Mouse (Mus musculus): ENCODE data around the gene Olfr1018. TPM values are rescaled to one million over a fixed set of nuclear protein-coding genes. Genes with fewer than 3 reads are reported as not detected.

Gene Olfr1018
- not detected in 2 replicates for polyA plus RNA-seq (2012; rRNA removed; ENCODE audit: low replicate concordance)

DNA sequence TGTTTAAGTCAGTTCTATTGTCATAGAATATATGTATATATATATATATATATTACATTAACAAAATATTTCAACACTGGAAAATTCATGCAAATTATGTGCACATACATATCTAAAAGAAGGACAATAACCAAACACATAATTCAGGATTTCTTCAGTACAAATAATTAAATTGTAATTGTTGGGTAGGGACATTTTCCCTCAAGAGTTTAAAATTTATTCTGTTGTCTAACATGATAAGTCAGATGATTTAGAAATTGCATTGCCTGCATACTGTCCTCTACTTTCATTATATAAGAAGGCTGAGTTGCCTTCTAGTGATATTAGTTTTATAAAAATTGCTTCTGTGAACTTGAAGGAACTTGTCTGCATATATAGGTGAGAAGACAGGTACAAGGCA lies at the start of gene Olfr1018:
Gene Olfr1018, plus strand, starts transcription at position 301 of the 400 bp plus-strand sequence.

GRCm38 (mm10) chr2:85772413-85772812 lies 45.9 kb upstream of the Olfr1018 start, which contains the start of gene Olfr1014:
Gene Olfr1014 (plus strand): TSS chr2:85772713.

GRCm38 (mm10) chr2:85781717-85782116 lies 36.6 kb upstream of the Olfr1018 start, which contains the start of gene Olfr1015:
Gene Olfr1015 (plus strand): TSS chr2:85782017.

GRCm38 (mm10) chr2:85802444-85802843 lies 15.8 kb upstream of the Olfr1018 start, which contains the start of gene Olfr1016:
Gene Olfr1016 (minus strand): TSS chr2:85802544.

GRCm38 (mm10) chr2:85845383-85845782 lies 27.1 kb downstream of the Olfr1018 start, which contains the start of gene Olfr1019:
Gene Olfr1019 (minus strand): TSS chr2:85845483.

GRCm38 (mm10) chr2:85846730-85847129 lies 28.5 kb downstream of the Olfr1018 start, which contains the start of gene Olfr1020:
Gene Olfr1020 (plus strand): TSS chr2:85847030.

GRCm38 (mm10) chr2:85868294-85868693 lies 50.0 kb downstream of the Olfr1018 start, which contains the start of gene Olfr1022:
Gene Olfr1022 (plus strand): TSS chr2:85868594.

Other genes with a start within 250 kb of the Olfr1018 start
- gene Olfr996, start 239.3 kb upstream of the Olfr1018 start, polyA plus RNA-seq (2012; rRNA removed; ENCODE audit: low replicate concordance), result not detected in 2 replicates
- gene Olfr998, start 229.5 kb upstream of the Olfr1018 start, polyA plus RNA-seq (2012; rRNA removed; ENCODE audit: low replicate concordance), result not detected in 2 replicates
- not detected in 2 replicates for gene Olfr1000, start 206.6 kb upstream of the Olfr1018 start, polyA plus RNA-seq (2012; rRNA removed; ENCODE audit: low replicate concordance)
- not detected in 2 replicates for gene Olfr1002, start 167.8 kb upstream of the Olfr1018 start, polyA plus RNA-seq (2012; rRNA removed; ENCODE audit: low replicate concordance)
- gene Olfr154, start 154.0 kb upstream of the Olfr1018 start, polyA plus RNA-seq (2012; rRNA removed; ENCODE audit: low replicate concordance), result not detected in 2 replicates
- not detected in 2 replicates for gene Olfr1006, start 139.7 kb upstream of the Olfr1018 start, polyA plus RNA-seq (2012; rRNA removed; ENCODE audit: low replicate concordance)
- not detected in 2 replicates for gene Olfr1008, start 129.0 kb upstream of the Olfr1018 start, polyA plus RNA-seq (2012; rRNA removed; ENCODE audit: low replicate concordance)
- not detected in 2 replicates for gene Olfr1009, start 103.1 kb upstream of the Olfr1018 start, polyA plus RNA-seq (2012; rRNA removed; ENCODE audit: low replicate concordance)
- not detected in 2 replicates for gene Olfr1012, start 55.7 kb upstream of the Olfr1018 start, polyA plus RNA-seq (2012; rRNA removed; ENCODE audit: low replicate concordance)
- not detected in 2 replicates for gene Olfr1013, start 51.4 kb upstream of the Olfr1018 start, polyA plus RNA-seq (2012; rRNA removed; ENCODE audit: low replicate concordance)
- gene Olfr1014, start 45.8 kb upstream of the Olfr1018 start, polyA plus RNA-seq (2012; rRNA removed; ENCODE audit: low replicate concordance), result not detected in 2 replicates
- gene Olfr1015, start 36.5 kb upstream of the Olfr1018 start, polyA plus RNA-seq (2012; rRNA removed; ENCODE audit: low replicate concordance), result not detected in 2 replicates
- gene Olfr1016, start 15.9 kb upstream of the Olfr1018 start, polyA plus RNA-seq (2012; rRNA removed; ENCODE audit: low replicate concordance), result not detected in 2 replicates
- gene Olfr1019, start 27.0 kb downstream of the Olfr1018 start, polyA plus RNA-seq (2012; rRNA removed; ENCODE audit: low replicate concordance), result not detected in 2 replicates
- gene Olfr1020, start 28.6 kb downstream of the Olfr1018 start, polyA plus RNA-seq (2012; rRNA removed; ENCODE audit: low replicate concordance), result not detected in 2 replicates
- not detected in 2 replicates for gene Olfr1022, start 50.1 kb downstream of the Olfr1018 start, polyA plus RNA-seq (2012; rRNA removed; ENCODE audit: low replicate concordance)
- not detected in 2 replicates for gene Olfr1023, start 67.2 kb downstream of the Olfr1018 start, polyA plus RNA-seq (2012; rRNA removed; ENCODE audit: low replicate concordance)
- gene Olfr1024, start 86.6 kb downstream of the Olfr1018 start, polyA plus RNA-seq (2012; rRNA removed; ENCODE audit: low replicate concordance), result not detected in 2 replicates
- gene Olfr1025-ps1, start 96.7 kb downstream of the Olfr1018 start, polyA plus RNA-seq (2012; rRNA removed; ENCODE audit: low replicate concordance), result not detected in 2 replicates
- not detected in 2 replicates for gene Olfr1026, start 103.1 kb downstream of the Olfr1018 start, polyA plus RNA-seq (2012; rRNA removed; ENCODE audit: low replicate concordance)
- gene Olfr1028, start 132.0 kb downstream of the Olfr1018 start, polyA plus RNA-seq (2012; rRNA removed; ENCODE audit: low replicate concordance), result not detected in 2 replicates
- not detected in 2 replicates for gene Olfr1029, start 155.4 kb downstream of the Olfr1018 start, polyA plus RNA-seq (2012; rRNA removed; ENCODE audit: low replicate concordance)
- gene Olfr1030, start 160.8 kb downstream of the Olfr1018 start, polyA plus RNA-seq (2012; rRNA removed; ENCODE audit: low replicate concordance), result not detected in 2 replicates
- not detected in 2 replicates for gene Olfr1031, start 171.8 kb downstream of the Olfr1018 start, polyA plus RNA-seq (2012; rRNA removed; ENCODE audit: low replicate concordance)
- gene Olfr1032, start 187.1 kb downstream of the Olfr1018 start, polyA plus RNA-seq (2012; rRNA removed; ENCODE audit: low replicate concordance), result not detected in 2 replicates
- 1.3 and 1.7 TPM in 2 replicates for gene Olfr1033, start 202.2 kb downstream of the Olfr1018 start, polyA plus RNA-seq (2012; rRNA removed; ENCODE audit: low replicate concordance)
- gene Olfr1034, start 227.4 kb downstream of the Olfr1018 start, polyA plus RNA-seq (2012; rRNA removed; ENCODE audit: low replicate concordance), result 0.23 and 0.26 TPM in 2 replicates